Mouse (Mus musculus) CH12.LX (cell line): ENCODE results near the gene Hlx. TPM values are rescaled to one million over a fixed set of nuclear protein-coding genes. Genes with fewer than 3 reads are reported as not detected.

ENCODE experiments used
- DNase-seq: peaks from one replicate; pipeline ENCODE4 v3.0.0-alpha.2; 2013; ENCODE audit errors: extremely low read depth
- H3K27ac ChIP-seq: 2 replicates; pipeline ENCODE4 v1.5.1; 2012; ENCODE audit warnings: low read depth, mild to moderate bottlenecking, control low read depth, moderate library complexity; ENCODE audit not compliant: insufficient read depth
- H3K27me3 ChIP-seq: replicated peaks from 2 replicates; pipeline ENCODE3; 2012; ENCODE audit warnings: inconsistent platforms
- H3K36me3 ChIP-seq, 2 experiments: replicated peaks in 1 of 2; 2 replicates each; pipeline versions ENCODE3 to v1.6.1; 2012; ENCODE audit warnings: inconsistent platforms in 1 of 2, low read length in 1 of 2, mild to moderate bottlenecking in 1 of 2, mixed read lengths in 1 of 2, moderate library complexity in 1 of 2; ENCODE audit not compliant: control insufficient read depth in 1 of 2, insufficient read depth in 1 of 2
- H3K4me1 ChIP-seq, 2 experiments: 2 replicates each; pipeline ENCODE4 v1.6.1; 2012; ENCODE audit warnings: inconsistent platforms in 1 of 2, moderate library complexity in 1 of 2; ENCODE audit not compliant: insufficient read depth in 2 of 2, control insufficient read depth in 1 of 2
- H3K4me2 ChIP-seq: 2 replicates; pipeline ENCODE4 v1.6.1; 2012; ENCODE audit warnings: low read depth, mild to moderate bottlenecking, control low read depth; ENCODE audit not compliant: poor library complexity, insufficient read depth, severe bottlenecking
- H3K4me3 ChIP-seq, 3 experiments: fragments of 150-350 bp in 1 of 3; sonication (generic) in 1 of 3; replicated peaks in 1 of 3; 2 replicates each; pipeline versions ENCODE3 to v1.5.1; 2011 to 2012; ENCODE audit warnings: low read depth in 2 of 3, low read length in 2 of 3, mild to moderate bottlenecking in 2 of 3, moderate library complexity in 2 of 3, control low read depth in 1 of 3, improper control_type of control experiment in 1 of 3, inconsistent platforms in 1 of 3, mixed read lengths in 1 of 3; ENCODE audit not compliant: poor library complexity in 1 of 3
- H3K79me2 ChIP-seq: replicated peaks from 2 replicates; pipeline ENCODE4 v1.6.1; 2012; ENCODE audit warnings: mild to moderate bottlenecking, moderate library complexity; ENCODE audit not compliant: control insufficient read depth, poor library complexity, insufficient read depth, severe bottlenecking; ENCODE audit errors: extremely low read depth
- H3K9ac ChIP-seq: 2 replicates; pipeline ENCODE4 v1.6.1; 2012; ENCODE audit warnings: low read depth, mild to moderate bottlenecking, control low read depth, moderate library complexity; ENCODE audit not compliant: insufficient read depth
- H3K9me3 ChIP-seq: replicated peaks from 2 replicates; pipeline ENCODE3; 2012; ENCODE audit warnings: low read length, inconsistent platforms, mixed read lengths
- CHD2 ChIP-seq: IDR thresholded peaks from 2 replicates; pipeline ENCODE4 v1.6.1; 2011; ENCODE audit warnings: low read length, improper control_type of control experiment
- EP300 ChIP-seq: IDR thresholded peaks from 2 replicates; pipeline ENCODE4 v1.6.1; 2011; ENCODE audit warnings: low read length, improper control_type of control experiment
- GABPA ChIP-seq: IDR thresholded peaks from 2 replicates; pipeline ENCODE4 v1.6.1; 2012; ENCODE audit warnings: low read depth, low read length, improper control_type of control experiment, inconsistent platforms; ENCODE audit not compliant: insufficient replicate concordance
- IRF4 ChIP-seq: IDR thresholded peaks from 2 replicates; pipeline ENCODE4 v1.6.1; 2014; ENCODE audit warnings: low read depth, mild to moderate bottlenecking, inconsistent platforms, low read length, improper control_type of control experiment
- JUN ChIP-seq: IDR thresholded peaks from 2 replicates; pipeline ENCODE4 v1.6.1; 2011; ENCODE audit warnings: low read depth, mild to moderate bottlenecking, low read length, improper control_type of control experiment, moderate library complexity; ENCODE audit not compliant: insufficient read depth
- KAT2A ChIP-seq: IDR thresholded peaks from 2 replicates; pipeline ENCODE4 v1.6.1; 2012; ENCODE audit warnings: low read length, improper control_type of control experiment, inconsistent platforms; ENCODE audit not compliant: insufficient replicate concordance
- MAFK ChIP-seq: IDR thresholded peaks from 2 replicates; pipeline ENCODE4 v1.6.1; 2011; ENCODE audit warnings: low read length, improper control_type of control experiment; ENCODE audit not compliant: insufficient replicate concordance
- MEF2A ChIP-seq: IDR thresholded peaks from 2 replicates; pipeline ENCODE4 v1.6.1; 2014; ENCODE audit warnings: low read depth, mild to moderate bottlenecking, inconsistent platforms, low read length, improper control_type of control experiment, borderline replicate concordance
- MYC ChIP-seq: IDR thresholded peaks from 2 replicates; pipeline ENCODE4 v1.6.1; 2011; ENCODE audit warnings: low read depth, mild to moderate bottlenecking, improper control_type of control experiment, low read length
- NELFE ChIP-seq: IDR thresholded peaks from 2 replicates; pipeline ENCODE4 v1.6.1; 2011; ENCODE audit warnings: low read depth, low read length, improper control_type of control experiment
- RAD21 ChIP-seq: IDR thresholded peaks from 2 replicates; pipeline ENCODE4 v1.6.1; 2011; ENCODE audit warnings: low read depth, mild to moderate bottlenecking, low read length, improper control_type of control experiment, moderate library complexity
- RCOR1 ChIP-seq: conservative IDR thresholded peaks from 2 replicates; pipeline ENCODE4 v1.6.1; 2012; ENCODE audit warnings: low read depth, mild to moderate bottlenecking, inconsistent platforms, low read length, improper control_type of control experiment
- TBP ChIP-seq: conservative IDR thresholded peaks from 2 replicates; pipeline ENCODE4 v1.6.1; 2011; ENCODE audit warnings: low read depth, low read length, improper control_type of control experiment
- USF1 ChIP-seq: IDR thresholded peaks from 2 replicates; pipeline ENCODE4 v1.6.1; 2014; ENCODE audit warnings: low read depth, mild to moderate bottlenecking, inconsistent platforms, low read length, improper control_type of control experiment
- ZMIZ1 ChIP-seq: IDR thresholded peaks from 2 replicates; pipeline ENCODE4 v1.6.1; 2012; ENCODE audit warnings: low read depth, mild to moderate bottlenecking, inconsistent platforms, low read length, improper control_type of control experiment
- dilution Hi-C: fragments of 300-500 bp; cut with MboI; formaldehyde crosslinking; loops from 2 replicates; pipeline ENCODE4 v1.14.3; 2020; ENCODE audit warnings: low sequenced_read_pairs; ENCODE audit not compliant: extremely low pct_unique_long_range_greater_than_20kb, extremely low pct_ligation_motif_present
- in situ Hi-C: fragments of 300-500 bp; cut with MboI; formaldehyde crosslinking; loops from 3 replicates; pipeline ENCODE4 v1.14.3; 2019; ENCODE audit warnings: low sequenced_read_pairs, low pct_ligation_motif_present, low pct_unique_long_range_greater_than_20kb, mixed read lengths
- polyA plus RNA-seq: library from polyadenylated mRNA; unstranded; fragments of >175 nt; gene quantifications from 2 replicates; pipeline ENCODE4 v1.2.1, GENCODE M21; 2012; ENCODE audit warnings: low read depth; ENCODE audit not compliant: insufficient read length
- total RNA-seq, 2 experiments: library from RNA; depleted of rRNA; stranded (reverse); fragments of 300-350 nt in 1 of 2; fragments of >200 nt in 1 of 2; gene quantifications; 2 replicates each; pipeline ENCODE4 v1.2.3; 2012 to 2014

Gene Hlx
- total and polyA plus RNA-seq, 3 experiments = 0.34 to 1.1 (median 0.64) TPM

GRCm38 (mm10) chr1:184771202-184771890 is 38.9 kb upstream of the Hlx start (continued):
- TF ChIP-seq JUN (no peak), RCOR1 (no peak)

GRCm38 (mm10) chr1:184763866-184764265 is 31.4 kb upstream of the Hlx start:
- TF ChIP-seq MYC = no peak
- no peak for TF ChIP-seq KAT2A
- no peak for TF ChIP-seq NELFE
- TF ChIP-seq MAFK = no peak
- TF ChIP-seq, all 38 proteins: peak for 0
- Histone ChIP-seq H3K79me2 (no peaks in the 10 kb centered on the region), H3K27me3 (no peaks in the 10 kb centered on the region), H3K9ac (no peak overlapping the region), H3K27ac (no peak overlapping the region), H3K36me3 (no peaks in the 10 kb centered on the region), H3K4me1 (no peaks in the 10 kb centered on the region), H3K4me2 (no peak overlapping the region), H3K9me3 (no peaks in the 10 kb centered on the region), H3K4me3 (no peak overlapping the region)
- in situ Hi-C loops (no loop called here), dilution Hi-C loops (no loop called here)
- DNase-seq = no peak

- dilution Hi-C loops = no loop called here
- no peak for TF ChIP-seq CHD2
- no peak for TF ChIP-seq ZMIZ1
- no peak for TF ChIP-seq GABPA
- no peak for TF ChIP-seq USF1
- no peak for TF ChIP-seq TBP
- TF ChIP-seq, all 38 proteins: peak for 0
- H3K79me2 ChIP-seq = no peaks in the 10 kb centered on the region
- no peaks in the 10 kb centered on the region for H3K4me1 ChIP-seq
- no peak overlapping the region for H3K4me3 ChIP-seq
- H3K9ac ChIP-seq = no peak overlapping the region
- no peak for DNase-seq
- H3K27ac ChIP-seq = no peak overlapping the region
- no peaks in the 10 kb centered on the region for H3K36me3 ChIP-seq
- H3K27me3 ChIP-seq = no peaks in the 10 kb centered on the region
- H3K9me3 ChIP-seq = no peaks in the 10 kb centered on the region
- no peak overlapping the region for H3K4me2 ChIP-seq
- in situ Hi-C loops = no loop called here
Observed at GRCm38 (mm10) chr1:184762941-184763340, 30.5 kb upstream of the Hlx start.

- Histone ChIP-seq H3K27me3 (no peaks in the 10 kb centered on the region), H3K4me1 (no peaks in the 10 kb centered on the region), H3K9me3 (no peaks in the 10 kb centered on the region), H3K4me2 (no peak overlapping the region), H3K36me3 (no peaks in the 10 kb centered on the region), H3K27ac (no peak overlapping the region), H3K4me3 (no peak overlapping the region), H3K79me2 (no peaks in the 10 kb centered on the region), H3K9ac (no peak overlapping the region)
- no peak for TF ChIP-seq RAD21
- TF ChIP-seq MYC = no peak
- TF ChIP-seq USF1 = no peak
- no peak for TF ChIP-seq EP300
- TF ChIP-seq MEF2A = no peak
- no peak for TF ChIP-seq IRF4
- dilution Hi-C loops (no loop called here), in situ Hi-C loops (no loop called here)
- DNase-seq = no peak
Observed at GRCm38 (mm10) chr1:184761988-184762387, 29.6 kb upstream of the Hlx start.
